Mouse (Mus musculus): ENCODE measurements at regions not wholly inside any gene's neighbourhood (a gene's known extent, or its start where the extent isn't known, plus 50 kb on each side); places are given as distances from the start of the nearest gene placed in this dataset.

DNA sequence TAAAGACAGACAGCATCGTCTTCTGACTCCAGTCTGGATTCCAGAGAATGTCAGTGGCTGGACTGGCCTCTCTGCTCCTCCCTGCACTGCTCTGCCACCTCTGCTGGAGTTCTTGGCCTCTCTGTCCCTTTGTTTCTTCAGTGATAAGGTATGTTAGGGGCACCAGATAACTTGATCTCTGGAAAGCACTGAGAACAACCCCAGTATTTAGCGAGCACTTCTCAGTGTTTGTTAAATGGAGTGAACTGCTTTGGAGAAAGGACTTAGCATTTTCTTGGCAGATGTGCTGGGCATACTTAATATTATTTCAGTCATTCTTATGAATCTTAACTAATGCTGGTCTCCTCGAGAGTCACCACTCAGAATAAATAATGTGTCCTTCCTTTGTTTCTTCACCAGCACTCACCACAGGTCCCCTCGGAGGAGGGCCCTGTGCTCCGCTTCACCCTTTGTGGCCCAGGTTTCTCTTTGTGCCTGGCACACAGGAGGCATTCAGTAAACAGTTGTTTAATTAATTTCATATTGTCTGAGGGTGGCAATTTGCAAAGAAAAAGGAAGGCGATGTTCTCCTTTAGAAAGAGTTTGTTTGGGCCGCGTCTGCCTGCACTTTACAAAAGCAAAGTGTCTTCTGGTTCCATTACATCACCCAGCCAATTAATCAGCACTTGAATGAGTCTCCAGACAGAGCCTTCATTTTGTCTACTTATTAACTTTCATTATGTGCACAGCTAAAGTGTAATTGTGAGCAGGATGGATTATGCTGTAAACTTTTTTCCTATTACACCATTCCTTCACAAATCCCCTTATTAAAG is 307.1 kb upstream of the Adamts16 start:
- TF ChIP-seq CTCF (IDR thresholded peaks at IDR 0.05; ENCODE audit: borderline replicate concordance, insufficient read depth, low read depth, low read length), result no peak
- no peak for TF ChIP-seq POLR2A (IDR thresholded peaks at IDR 0.05; ENCODE audit: borderline replicate concordance, insufficient read depth, low read length)
